Mouse (Mus musculus) leukemia stem cell, adult 10-12 weeks (primary cell): ENCODE results near the gene Sp110. TPM values are rescaled to one million over a fixed set of nuclear protein-coding genes. Genes with fewer than 3 reads are reported as not detected.

Experiments
- polyA plus RNA-seq: library from polyadenylated mRNA; stranded (reverse); fragments of >175 nt; gene quantifications from 2 replicates; pipeline ENCODE4 v1.2.3, GENCODE M21; 2012; ENCODE audit warnings: low replicate concordance

Sp110 gene
- polyA plus RNA-seq, result 5.5 and 17.1 TPM in 2 replicates

DNA sequence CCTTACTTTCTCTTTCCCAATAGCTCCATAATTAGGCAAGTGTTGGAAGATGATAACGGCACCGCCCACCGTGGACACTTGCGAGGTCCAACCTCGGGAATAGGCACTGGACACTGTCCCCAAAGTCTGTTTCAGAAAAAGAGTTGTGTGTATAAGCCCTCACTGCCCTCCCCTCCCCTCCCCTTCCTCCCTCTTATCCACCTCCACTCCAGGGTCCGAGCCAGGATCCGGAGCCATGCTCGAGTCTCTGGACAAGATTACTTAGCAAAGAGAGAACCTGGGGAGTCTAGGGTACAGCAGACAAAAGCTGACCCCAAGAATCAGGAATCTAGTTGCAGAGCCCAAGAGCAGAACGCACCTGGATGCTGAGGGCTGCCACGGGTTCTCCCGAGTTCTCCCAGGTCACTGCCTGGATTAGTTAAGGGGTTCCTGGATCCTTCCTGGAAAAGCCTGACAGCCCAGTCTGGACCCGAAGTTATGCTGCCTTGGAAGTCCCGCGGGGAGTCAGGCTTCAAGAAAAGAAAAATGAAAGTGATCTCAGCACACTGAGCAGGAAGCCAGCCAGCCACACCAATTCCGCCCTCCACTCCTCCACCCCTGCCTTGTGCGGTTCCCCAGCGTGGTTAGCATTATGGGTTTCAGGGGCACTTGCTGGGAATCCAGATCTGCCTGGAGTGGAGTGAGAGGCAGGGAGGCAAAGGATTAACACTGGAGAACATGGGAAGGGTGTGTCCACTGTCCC, at the start of gene Sp110:
TSS of gene Sp110 (minus strand) at position 547 of the 742 bp plus-strand sequence.

DNA sequence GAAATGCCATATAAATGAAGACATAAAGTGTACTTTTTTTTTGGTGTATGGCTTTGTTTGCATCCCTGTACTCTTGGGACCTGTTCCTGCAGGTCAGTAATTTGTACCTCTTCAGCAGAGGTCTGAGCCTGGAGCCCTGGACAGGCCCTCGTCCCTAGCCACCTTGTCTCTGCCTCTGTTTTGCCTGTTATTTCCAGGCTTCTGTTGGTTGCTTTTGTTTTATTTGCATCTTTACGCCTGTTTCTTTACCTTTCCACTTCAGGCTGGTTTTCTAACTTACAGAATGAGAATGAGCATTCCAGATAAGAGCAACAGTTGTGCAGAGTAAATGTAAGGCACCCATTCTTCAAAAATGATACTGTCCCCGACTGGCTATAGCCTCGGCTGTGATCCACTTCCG, 1.5 kb upstream of the Sp110 start, which contains the start of gene Sp140:
TSS of gene Sp140 (plus strand) at position 301 of the 400 bp plus-strand sequence.

GRCm38 (mm10) chr1:85575376-85575775, 23.2 kb downstream of the Sp110 start, which contains the start of gene G530012D18Rik:
G530012D18Rik (plus strand) TSS chr1:85575676.

Other genes with a start within 250 kb of the Sp110 start
- not detected in 2 replicates for gene G530012D18Rik, start 23.1 kb downstream of the Sp110 start, polyA plus RNA-seq
- gene Sp140, start 1.6 kb upstream of the Sp110 start, polyA plus RNA-seq, result 3.9 and 9.7 TPM in 2 replicates
- 11.7 and 30.5 TPM in 2 replicates for gene Sp100, start 51.2 kb upstream of the Sp110 start, polyA plus RNA-seq
- gene A630001G21Rik, start 179.8 kb upstream of the Sp110 start, polyA plus RNA-seq, result 4.3 and 11.6 TPM in 2 replicates
- 41.5 and 55.9 TPM in 2 replicates for gene Cab39, start 194.6 kb upstream of the Sp110 start, polyA plus RNA-seq